Mouse (Mus musculus) adrenal gland (tissue): ENCODE data around the gene Copa.

Source experiments
- intact Hi-C: fragments of 180-260 bp; cut with DNase I; formaldehyde crosslinking; loops from one replicate; pipeline ENCODE4 v1.15.1; 2025
- long read RNA-seq, 2 experiments: library from polyadenylated mRNA; unstranded; transcript quantifications; one replicate each; pipeline ENCODE4 v2.0.0; 2020; ENCODE audit warnings: borderline replicate concordance in 1 of 2; ENCODE audit not compliant: insufficient replicate concordance in 1 of 2

The Copa gene
- long read RNA-seq, experiment 1, full-length matches to known transcripts, result 31 of 62 reads
- long read RNA-seq, experiment 1, partial matches to known transcripts, result 25 of 62 reads
- long read RNA-seq, experiment 1, other reads (novel, unspliced or antisense), result 6 of 62 reads
- long read RNA-seq, experiment 2, full-length matches to known transcripts, result 17 of 66 reads
- long read RNA-seq, experiment 2, partial matches to known transcripts, result 42 of 66 reads
- long read RNA-seq, experiment 2, other reads (novel, unspliced or antisense), result 7 of 66 reads

DNA sequence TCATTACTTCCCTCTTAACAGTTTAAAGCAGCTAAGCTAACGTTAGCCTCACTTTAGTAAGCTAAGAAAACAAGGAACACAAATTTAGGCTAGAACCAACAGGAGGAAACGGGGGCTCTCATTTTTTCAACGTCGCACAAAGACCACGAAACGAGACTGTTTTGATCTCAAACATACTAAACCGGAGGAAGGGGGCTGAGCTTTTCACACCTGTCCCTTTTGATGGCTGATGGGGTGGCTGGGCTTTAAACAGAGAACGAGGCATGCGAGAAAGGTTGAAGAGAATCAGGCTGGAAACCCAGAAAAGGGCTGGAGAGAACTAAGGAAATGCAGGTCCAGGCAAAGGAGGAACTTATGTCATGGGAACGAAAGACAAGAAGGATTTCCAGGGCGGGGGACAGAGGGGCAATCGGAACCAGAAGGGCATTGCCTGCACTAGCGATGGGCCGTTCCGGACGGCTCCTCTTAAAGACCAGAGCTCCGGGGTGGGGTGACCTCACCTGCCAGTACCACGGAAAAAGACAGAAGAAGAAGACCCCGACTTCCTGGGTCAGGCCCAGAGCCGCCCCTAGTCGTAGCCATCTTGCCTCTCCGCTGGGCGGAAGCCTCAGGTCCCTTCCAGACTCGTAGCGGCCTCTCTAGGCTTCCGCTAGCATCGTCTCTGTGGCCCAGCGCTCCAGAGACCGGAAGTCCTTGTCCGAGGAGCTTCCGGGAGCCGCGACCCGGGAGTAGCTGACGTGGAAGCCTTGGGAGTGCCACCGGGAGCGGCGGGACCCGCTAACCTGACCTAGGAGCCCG lies at the start of gene Copa, which contains the start of gene Ncstn:
Copa (plus strand) TSS at position 429 of the 798 bp plus-strand sequence.
Ncstn (minus strand) TSS at position 695 of the 798 bp plus-strand sequence.
- intact Hi-C loops, result no loop called here

DNA sequence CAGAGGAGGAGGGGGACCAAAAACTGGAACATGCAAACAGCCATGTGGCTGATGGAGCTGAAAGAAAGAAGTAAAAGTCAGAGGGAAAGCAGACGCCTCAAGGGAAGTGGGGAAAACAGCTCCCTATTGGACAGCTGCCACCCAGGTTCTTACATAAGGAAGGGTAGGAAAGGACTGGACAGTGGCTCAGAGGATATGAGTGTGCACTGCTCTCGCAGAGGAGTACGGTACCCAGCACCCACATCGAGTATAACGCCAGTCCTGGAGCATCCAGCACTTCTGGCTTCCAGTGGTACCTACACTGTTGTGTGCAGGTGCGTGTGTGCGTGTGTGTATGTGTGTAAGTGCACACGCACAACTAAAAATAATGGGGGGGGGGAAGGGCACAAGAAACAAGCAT lies 35.9 kb upstream of the Copa start:
- intact Hi-C loops, result loop anchor here (5.0 to 10.0 kb wide), 2 partner anchors 68 to 276 kb away; no protein-coding TSS in a partner anchor

DNA sequence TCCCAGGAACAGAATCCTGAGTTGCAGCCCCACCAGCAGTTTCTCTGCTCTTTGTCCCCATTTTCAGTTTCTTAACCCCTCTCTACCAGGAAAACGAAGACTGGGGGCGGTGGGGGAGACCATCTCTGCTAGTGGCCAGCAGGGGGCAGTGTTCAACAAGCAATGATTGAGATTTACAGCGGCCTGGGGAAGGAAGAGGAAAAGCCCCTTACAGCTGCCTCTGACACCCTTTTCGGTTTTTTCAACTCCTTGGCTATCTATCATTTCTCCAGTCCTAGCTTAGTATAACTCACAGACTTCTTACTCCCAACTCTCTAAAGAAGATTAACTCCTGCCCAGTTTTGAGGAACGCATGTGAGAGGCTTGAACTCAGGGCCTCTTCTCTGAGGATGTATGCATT lies 35.4 kb upstream of the Copa start:
- intact Hi-C loops, result loop anchor here (5.0 to 10.0 kb wide), 2 partner anchors 68 to 275 kb away; no protein-coding TSS in a partner anchor

DNA sequence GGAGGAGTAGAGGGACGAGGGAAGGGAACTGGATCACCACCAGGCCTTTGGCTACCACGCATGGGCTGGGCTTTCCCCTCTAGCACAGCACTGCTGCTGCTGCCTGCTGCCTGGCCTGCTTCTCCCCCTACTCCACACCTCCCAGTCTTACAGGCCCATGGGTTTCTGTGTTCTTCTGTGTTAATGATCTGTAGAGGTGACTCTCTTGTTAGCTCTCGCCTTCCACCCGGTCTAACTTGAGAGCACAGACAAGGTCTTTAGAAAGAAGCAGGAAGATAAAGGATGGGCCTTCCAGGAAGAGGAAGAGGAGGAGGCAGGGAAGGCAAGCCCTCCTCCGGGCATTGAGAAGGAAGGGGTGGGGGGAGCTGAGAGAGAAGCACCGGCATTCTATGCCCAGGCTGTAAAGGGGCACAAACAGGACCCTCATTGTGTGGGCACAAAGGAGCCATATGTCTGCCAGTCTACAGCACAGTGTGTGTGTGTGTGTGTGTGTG lies 34.0 kb upstream of the Copa start:
- intact Hi-C loops, result loop anchor here (5.0 to 10.0 kb wide), 2 partner anchors 67 to 274 kb away; no protein-coding TSS in a partner anchor

DNA sequence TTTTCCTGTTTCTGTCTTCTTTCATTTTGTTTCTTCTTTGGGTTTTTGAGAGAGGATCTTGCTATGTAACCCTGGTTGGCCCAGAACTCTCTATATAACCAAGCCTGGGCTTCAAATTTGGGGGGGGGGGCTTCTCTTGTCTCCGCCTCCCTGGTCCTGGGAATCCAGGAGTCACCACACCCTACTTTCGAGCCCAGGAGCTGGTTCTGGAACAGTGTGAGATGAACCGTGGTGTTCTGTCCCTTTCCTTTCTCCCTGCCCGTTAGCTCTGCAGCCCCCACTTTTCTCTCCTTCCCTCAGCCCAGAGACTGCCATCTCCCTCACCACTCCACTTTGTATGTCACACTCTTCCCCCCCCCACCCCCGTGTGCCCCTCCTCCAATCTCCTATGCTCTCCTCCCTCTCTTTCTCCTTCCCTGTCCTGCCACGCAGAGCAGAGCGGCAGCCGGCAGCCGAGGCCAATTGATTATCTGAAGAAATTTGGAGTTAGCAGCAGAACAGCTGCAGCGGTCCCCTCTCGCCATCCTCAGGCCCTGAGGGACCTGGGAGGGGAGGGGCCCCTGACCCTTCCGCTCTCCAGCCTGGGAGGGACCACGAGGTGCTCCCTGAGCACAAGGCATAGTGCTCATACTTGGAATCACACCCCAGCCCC lies 33.1 kb upstream of the Copa start:
- intact Hi-C loops, result loop anchor here (5.0 to 10.0 kb wide), 2 partner anchors 66 to 273 kb away; no protein-coding TSS in a partner anchor

DNA sequence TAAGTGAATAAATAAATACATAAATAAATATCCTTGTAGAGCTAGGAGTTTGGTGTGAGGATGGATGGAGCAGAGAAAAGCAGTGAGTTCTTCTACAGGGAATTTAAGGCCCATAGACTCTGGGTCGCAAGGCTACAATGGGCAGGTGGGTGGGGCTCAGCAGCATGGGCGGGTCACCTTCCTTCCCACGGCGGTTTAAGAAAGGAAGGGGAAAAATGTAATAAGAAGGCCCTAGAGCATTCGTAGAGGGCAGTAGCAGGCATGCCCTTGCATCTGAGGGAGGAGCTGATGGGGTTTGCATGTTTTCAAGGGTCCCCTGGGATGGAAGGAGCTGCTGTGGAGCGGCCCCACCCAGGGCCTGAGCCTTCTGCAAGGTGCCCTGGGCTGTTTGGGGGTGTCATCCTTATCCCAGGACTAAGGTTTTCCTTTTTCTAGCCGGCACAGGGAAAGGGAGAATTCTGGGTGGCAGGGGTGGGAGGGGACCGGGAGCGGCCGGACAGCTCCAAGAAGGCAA lies 29.5 kb upstream of the Copa start:
- intact Hi-C loops, result no loop called here

DNA sequence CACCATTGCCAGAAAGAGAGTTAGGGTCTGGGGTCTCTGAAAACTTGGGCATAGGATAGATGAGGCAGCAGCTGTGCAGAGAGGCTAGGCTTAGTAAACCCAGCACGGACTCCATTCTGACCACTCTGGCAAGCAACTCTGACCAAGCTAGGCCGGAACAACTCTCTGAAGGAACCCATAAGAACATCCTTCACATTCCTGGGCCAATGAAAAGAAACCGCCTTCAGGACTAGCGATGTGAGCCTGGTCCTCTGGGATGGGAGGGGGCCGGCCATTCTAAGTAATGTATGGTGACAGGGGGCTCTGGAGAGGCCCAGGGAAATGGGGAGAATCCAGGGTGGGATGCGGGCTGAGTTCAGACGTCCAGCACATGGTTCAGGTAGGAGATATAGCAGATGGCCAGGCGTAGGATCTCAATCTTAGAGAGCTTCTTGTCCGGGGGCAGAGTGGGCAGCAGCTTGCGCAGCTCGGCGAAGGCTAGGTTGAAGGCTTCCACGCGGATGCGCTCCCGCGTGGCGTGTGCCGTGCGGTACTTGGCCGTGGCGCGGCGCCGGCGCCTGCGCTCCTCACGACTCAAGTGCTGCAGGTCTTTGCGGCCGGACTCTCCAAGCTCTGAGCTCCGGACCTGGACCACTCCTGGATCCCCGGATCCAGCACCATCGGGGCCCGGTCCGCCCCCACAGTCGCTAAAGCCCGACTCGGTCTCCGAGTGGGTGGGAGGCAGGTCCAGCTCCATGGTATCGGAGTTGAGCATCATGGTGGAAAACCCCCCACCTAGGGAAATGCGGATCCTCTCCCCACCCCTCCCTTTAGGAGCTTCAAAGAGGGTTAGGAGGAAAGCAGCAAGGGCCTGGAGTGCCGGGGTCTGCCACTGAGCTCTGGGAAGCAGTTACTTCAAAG lies 28.5 kb upstream of the Copa start:
- intact Hi-C loops, result no loop called here

DNA sequence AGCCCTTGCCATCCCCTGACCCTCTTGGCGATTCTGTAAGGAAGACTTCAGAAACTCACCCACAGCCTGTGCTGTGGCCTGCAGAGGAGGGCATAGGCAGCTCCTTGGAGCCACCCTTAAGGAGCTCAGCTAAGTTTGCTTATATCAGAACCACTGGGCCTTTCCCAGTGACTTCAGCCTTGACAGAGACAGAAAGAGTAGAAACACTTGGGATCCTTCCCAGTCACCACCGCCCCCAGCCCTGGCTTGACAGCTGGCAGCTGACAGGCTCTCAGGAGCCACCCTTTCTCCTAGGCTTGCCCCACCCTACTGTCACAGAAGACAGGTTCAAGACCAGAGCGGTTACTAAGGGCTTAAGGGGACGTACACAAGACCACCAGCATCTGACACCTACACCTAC lies 26.1 kb upstream of the Copa start:
- intact Hi-C loops, result no loop called here

DNA sequence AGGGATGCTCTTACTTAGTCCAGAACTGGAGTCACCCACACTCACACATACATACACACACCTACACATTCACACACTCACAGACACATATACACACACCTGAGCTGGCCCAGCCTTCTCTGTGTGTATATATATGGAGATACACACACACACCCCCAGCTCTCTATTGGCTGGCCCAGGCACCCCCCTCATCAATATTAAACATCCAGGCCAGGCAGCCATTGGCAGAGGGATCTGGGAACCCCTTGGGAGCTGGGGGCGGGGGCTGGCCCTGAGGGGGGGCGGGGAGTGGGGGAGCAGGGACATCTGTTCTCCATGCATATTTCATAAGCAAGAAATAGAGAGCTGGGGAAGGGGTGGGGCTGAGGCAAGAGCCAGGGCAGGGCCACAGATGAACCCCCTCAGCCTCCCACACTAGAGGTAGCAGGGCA lies 24.8 kb upstream of the Copa start, which contains the start of gene Nhlh1:
Nhlh1 (minus strand) TSS at position 83 of the 431 bp plus-strand sequence.
- intact Hi-C loops, result no loop called here

DNA sequence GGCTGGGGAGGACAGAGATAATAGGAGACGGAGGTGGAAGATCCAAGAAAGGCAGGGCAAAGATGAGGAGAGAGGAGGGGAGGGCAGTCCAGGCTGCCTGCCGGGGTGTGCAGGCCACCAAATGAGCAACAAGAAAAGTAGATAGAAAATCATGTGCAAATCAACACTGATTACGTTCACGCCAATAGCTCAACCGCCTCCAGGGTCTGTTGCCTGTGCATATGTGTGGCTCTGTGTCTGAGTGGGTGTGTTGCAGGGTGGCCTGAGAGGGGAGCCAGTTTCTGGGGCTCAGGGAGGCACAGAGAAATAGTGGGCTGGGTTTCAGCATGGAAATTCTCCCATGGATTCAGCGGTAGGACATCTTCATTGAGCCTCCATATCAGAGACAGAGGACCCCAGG lies 24.0 kb upstream of the Copa start:
- intact Hi-C loops, result no loop called here

DNA sequence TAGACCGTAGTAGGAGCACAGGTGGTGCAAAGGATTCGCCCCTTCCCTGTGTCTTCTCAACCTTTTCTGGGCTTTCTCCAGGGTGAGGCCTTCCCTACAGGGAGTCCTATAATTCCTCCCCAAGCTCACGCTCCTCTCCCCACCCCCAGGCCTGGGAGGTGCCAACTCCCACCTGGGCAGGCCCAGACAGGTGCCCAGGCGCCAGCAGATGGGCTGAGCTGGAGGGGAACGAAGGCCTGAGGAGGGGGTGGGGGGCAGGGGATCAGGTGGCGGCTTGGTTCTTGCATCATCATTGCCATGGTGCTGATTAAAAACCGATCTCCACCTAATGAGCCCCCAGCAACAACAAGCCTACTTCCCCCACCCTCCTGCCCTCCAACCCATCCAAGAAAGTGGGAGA lies 23.5 kb upstream of the Copa start:
- intact Hi-C loops, result no loop called here

DNA sequence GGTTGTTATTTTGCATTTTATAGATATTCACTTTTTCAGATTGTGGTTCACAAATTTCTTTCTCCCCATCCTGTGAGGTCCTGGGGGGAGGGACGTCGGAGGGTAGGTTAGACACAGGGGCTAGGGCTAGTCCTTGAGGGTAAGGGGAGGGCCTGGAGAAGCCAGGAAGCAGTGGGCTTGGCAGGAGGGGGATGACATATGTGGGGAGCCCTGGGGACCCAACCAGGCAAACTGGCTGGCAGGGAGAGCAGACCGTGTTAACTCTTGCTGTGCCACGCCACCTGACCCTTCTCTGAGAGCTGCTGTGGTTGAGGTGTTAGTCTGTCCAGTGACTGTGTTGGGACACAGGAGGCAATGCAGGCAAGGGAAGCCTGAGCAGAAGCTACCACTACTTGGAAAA lies 21.7 kb upstream of the Copa start:
- intact Hi-C loops, result no loop called here

DNA sequence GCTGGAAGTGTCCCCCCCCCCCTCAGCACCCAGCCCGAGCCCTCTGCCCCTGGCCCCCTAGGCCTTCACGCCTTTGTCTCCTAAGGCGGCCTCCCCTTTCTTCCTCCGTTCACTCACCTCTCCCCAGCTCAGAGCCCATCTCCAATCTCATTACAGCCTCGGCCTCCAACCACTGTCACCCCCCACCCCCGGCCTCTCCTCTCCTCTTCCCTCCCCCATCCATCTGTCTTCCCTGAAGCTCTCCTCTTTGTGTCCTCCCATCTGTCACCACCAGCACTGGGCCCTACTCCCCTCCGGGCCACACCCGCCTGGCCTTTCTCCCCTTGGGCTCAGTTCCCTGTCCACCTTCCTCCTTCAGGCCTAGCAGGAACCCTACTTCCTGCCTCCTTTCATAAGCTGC lies 21.1 kb upstream of the Copa start:
- intact Hi-C loops, result no loop called here

DNA sequence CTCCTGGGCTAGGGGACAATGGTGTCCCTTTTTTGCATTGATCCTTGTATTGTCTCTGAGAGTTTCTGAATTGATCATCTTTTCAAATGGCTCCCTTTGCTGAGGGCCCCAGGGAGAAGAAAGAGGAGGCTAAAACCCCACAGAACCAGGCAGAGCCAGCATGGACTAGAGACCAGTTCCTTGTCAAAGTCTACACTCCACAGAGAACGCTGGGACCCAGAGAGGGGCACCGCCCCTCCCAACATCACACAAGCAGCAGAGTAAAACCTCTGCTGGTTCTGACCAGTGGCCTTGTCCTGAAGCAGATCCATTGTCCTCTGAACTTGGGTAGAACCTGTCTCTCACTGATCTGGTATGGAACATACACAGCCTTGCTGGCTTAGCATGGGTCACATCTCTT lies 20.2 kb upstream of the Copa start:
- intact Hi-C loops, result no loop called here

DNA sequence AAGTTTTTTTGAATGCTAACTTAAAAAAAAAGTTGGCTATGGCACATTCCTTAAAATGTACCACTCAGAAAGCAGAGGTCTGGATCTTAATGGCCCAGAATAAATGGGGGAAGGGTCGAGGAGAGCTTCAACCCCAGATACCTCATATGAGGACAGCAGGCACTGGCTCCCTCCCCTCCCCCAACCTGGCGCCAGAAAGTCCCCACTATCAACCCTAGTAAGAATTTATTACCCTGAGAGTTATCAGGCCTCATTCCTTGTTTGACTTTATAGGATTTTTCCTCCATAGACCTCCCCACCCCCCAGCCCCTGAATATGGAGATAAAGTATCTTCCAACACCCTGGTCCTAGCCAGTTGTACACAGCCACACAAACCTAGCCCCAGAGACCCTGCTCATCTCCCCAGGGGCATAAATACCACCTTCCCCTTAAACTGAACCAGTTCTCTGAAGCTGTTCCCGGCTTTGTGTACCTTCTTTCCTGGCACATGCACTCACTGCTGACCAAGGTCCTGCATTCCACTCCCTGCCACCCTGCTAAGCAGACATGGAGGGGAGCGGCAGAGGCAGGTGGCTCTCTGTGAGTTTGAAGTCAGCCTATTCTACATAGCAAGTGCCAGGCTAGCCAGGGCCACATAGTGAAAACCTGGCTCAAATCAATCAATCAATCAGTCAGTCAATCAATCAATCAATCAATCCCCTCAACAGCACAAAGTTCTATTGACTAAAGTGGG lies 18.9 kb upstream of the Copa start:
- intact Hi-C loops, result no loop called here

DNA sequence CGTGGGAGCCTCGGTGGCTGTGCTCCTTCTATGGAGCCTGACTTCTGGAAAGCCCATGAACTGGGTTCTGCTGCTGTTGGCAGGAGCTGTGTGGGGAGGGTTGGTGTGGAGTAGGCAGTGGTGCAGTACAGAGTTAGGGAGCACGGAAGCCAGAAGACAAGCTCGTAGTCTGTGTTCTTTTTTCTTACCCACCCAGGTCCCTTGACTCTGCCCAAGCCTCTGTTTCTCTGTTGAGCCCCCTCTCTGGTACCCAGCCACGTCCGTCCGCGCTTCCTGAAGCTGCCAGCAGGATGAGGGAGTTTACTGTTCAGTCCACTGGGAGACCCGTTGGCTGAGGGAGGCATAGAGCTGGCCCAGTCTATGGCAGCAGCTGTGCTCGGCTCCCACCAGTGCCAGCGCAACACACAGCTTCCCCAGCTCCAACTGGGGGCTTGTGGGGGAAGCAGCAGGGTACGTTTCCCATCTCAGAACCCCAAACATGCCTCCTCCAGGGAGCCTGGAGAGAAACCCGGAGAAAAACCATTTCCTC lies 17.7 kb upstream of the Copa start:
- intact Hi-C loops, result no loop called here

DNA sequence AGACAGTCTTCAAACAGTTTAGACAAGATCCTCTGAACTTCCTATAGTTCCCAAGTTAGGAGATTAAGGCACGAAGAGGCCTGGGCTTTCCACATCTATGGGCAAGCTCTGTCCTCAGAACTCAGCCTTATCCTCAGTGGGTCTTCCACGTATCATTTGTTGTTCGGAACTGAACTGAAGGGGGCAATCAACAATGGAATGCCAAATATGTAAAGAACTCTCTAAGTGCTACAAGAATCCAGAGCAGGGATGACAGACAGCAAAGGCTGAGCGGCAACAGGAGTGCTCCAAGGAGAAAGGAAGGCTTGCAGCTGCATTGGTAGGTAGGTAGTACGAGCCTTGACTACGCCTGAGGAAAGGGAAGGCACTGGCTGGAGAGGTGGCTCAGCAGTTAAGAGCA lies 12.1 kb upstream of the Copa start:
- intact Hi-C loops, result no loop called here

DNA sequence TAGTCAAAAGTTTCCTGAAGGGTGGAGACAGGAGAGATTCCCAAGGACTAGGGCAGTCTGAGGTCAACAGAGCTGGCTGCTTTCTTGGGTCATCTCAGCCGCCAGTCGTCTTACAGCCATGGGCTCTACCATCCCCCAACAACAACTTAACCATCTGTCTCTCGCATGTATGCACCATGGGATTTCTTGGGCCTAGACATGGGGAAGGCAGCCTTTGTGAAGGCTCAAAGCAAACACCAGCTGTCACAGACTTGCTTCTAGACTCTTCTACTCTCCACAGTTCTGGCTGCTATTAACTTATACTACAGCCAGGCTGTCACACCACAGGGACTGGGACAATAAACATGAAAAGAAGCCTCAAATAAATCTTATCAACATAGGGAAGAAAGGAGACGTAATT lies 10.8 kb upstream of the Copa start:
- intact Hi-C loops, result no loop called here

DNA sequence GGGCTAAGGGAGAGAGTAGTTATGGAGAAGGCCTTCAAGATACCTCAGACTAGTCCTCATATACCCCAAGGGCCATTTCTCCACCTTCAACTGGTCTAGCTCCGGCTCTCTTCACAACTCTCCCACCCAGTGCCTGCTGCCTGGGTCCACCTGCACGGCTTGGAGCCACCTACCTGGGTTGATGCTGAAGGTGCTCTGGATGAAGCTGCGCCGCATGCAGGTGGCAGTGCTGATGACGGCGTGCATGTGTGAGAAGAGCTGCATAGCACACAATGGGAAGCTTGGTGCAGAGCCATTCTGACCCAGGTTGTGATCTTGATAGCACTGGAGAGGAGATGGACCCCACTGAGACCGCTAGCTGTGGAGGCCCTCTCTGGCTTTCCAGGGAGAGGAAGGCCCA lies 9.7 kb upstream of the Copa start:
- intact Hi-C loops, result no loop called here
